Mouse (Mus musculus) megakaryocyte, adult 5-6 weeks (primary cell): ENCODE measurements around the gene Atp1b2. TPM values are rescaled to one million over a fixed set of nuclear protein-coding genes. Genes with fewer than 3 reads are reported as not detected.

ENCODE experiments used
- ATAC-seq: 2 replicates; pipeline ENCODE4 v1.8.0; 2016; ENCODE audit warnings: mild to moderate bottlenecking, inconsistent platforms; ENCODE audit not compliant: poor library complexity, severe bottlenecking
- total RNA-seq, 2 experiments: library from RNA; stranded (forward) in 1 of 2; stranded (reverse) in 1 of 2; fragments of 153-499, 151-499 nt in 1 of 2; fragments of 221-1000, 200-1000 nt in 1 of 2; gene quantifications; 2 replicates each; pipeline versions ENCODE4 v1.2.3 to v1.2.4; 2015 to 2017

Atp1b2 gene
- total RNA-seq, 2 experiments from 2014 or later, result 0.26 to 0.91 TPM

DNA sequence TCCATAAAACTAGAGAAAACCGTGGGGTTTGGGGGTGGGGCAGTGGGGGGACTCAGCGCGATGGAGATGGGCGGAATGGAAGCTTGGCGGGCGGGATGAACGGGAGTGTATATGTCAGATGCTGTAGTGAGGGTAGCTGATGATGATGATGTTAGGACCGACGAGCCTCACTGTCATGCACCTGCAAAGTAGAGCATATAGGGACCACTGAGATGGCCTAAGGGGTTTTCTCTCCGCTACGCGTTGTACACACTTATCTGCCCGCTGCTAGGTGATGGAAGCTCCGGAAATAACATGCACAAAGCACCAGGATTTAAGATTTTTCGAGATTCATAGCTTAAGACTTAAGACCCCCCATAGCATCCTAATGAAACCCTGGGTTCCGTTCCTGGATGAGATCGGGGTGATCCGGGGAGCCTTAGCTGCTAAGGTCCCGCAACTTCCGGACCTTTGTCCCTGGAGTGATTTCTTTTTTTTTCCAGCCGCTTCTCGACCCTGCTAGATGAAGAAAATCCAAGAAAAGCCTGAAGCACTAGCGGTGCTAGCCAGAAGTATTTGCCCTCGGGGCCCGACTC lies 25.1 kb downstream of the Atp1b2 start:
- ATAC-seq, result no peak

DNA sequence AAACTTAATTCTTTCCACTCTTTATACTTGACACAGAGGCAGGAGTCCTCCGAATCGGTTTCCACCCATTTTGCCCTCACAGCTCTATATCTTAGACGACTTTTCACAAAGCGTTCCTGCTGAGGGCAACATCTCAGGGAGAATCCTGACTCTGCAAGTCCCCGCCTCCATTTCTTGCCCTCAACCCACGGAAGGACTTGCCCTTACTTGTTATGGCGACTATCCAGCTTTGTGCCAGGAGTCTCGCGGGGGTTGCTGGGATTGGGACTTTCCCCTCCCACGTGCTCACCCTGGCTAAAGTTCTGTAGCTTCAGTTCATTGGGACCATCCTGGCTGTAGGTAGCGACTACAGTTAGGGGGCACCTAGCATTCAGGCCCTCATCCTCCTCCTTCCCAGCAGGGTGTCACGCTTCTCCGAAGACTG lies 25.6 kb downstream of the Atp1b2 start, which contains the start of the genes Wrap53 and Trp53:
Wrap53 (minus strand) TSS at position 165 of the 424 bp plus-strand sequence.
Trp53 (plus strand) TSS at position 269 of the 424 bp plus-strand sequence.
- peak; percentile 69 for ATAC-seq

- peak; percentile 68 for ATAC-seq
Measured at GRCm38 (mm10) chr11:69579128-69580017, 26.4 kb downstream of the Atp1b2 start.

- ATAC-seq, result no peak
Measured at GRCm38 (mm10) chr11:69578301-69578700, 27.4 kb downstream of the Atp1b2 start.

DNA sequence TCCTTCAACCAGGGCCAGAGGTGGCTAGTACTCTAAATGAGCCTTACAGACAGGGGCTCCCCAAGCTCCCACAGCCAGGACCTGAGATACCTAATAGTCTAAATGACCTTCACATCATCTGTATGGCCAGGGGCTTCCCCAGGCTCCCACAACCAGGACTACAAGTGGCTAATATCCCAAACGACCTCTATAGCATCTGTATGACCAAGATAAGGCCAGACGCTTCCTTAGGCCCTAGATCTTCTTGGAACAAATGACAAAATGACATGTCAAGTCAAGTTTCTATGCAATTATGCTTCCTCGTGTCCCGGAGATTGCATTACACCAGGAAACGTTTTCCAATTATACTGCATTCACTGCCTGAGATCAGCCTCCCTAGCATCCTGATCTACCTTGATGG lies 29.4 kb downstream of the Atp1b2 start:
- ATAC-seq, result no peak

DNA sequence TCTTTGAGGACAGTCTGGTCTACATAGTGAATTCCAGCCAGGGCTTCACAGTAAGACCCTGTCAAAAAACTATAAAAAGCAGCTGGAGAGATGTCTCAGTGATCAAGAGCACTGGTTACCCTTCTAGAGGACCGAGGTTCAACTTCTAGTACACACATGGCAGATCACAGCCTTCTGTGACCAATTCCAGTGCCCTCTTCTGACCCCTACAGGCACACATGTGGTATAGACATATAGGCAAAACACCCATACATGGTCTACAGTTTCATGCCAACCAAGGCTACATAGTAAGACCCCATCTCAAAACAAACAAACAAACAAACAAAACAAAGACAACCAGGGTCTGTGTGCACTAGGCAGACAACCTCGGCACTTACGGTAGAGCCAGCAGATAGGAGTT lies 30.5 kb downstream of the Atp1b2 start:
- ATAC-seq, result no peak

DNA sequence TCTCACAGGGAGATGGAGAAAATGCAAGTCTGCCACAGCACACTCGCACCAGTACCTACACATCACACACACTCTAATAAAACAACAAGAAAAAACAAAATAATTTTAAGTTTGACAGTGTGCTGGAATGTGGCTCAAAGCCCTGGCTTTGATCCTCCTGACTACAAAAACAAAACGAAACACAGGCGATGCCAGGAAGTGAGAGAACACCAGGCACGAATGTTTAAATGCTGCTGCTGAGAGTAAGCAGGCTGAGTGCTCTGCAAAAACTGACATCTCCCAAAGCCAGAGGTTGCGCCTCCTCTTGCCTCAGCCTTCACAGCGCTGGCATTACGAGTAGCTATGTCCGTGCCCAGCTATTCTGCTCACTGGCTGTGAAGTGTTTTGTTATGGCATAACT lies 40.6 kb downstream of the Atp1b2 start:
- ATAC-seq, result no peak

DNA sequence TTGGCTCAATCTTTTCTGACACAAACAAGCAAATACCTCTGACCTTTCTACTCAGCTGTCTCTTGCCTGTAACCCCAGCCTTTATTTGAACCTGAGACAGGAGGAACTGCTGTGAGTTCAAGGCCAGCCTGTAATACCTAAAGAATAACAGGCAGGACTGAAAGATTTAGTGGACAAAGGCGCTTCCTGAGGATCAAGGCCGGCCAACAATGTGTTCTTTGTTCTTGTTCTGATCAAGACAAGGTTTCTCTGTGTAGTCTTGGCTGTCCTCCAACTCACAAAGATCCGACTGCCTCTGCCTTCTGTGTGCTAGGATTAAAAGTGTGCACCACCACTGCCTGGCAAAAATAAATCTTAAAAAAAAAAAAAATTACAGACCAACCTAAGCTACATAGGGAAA lies 41.4 kb downstream of the Atp1b2 start:
- no peak for ATAC-seq

DNA sequence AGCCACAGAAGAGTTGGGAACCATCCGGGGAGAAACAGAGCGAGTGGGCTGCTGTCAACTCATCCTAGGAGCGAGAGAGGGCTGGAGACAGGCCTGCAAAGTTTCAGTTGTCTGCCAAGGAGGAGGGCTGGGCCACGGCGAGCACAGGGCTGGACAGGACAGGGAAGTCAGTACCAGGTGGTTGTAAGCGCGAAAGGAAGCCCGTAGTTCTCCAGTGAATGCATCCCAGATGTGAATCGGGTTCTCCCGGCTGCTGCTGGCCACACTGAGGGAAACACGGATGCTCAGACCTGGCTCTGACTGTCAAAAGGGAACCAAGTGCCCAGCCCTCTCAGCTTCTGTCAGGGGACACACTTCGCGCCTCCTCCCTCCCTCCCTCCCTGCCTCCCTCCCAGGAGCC lies 42.4 kb downstream of the Atp1b2 start:
- ATAC-seq, result no peak

DNA sequence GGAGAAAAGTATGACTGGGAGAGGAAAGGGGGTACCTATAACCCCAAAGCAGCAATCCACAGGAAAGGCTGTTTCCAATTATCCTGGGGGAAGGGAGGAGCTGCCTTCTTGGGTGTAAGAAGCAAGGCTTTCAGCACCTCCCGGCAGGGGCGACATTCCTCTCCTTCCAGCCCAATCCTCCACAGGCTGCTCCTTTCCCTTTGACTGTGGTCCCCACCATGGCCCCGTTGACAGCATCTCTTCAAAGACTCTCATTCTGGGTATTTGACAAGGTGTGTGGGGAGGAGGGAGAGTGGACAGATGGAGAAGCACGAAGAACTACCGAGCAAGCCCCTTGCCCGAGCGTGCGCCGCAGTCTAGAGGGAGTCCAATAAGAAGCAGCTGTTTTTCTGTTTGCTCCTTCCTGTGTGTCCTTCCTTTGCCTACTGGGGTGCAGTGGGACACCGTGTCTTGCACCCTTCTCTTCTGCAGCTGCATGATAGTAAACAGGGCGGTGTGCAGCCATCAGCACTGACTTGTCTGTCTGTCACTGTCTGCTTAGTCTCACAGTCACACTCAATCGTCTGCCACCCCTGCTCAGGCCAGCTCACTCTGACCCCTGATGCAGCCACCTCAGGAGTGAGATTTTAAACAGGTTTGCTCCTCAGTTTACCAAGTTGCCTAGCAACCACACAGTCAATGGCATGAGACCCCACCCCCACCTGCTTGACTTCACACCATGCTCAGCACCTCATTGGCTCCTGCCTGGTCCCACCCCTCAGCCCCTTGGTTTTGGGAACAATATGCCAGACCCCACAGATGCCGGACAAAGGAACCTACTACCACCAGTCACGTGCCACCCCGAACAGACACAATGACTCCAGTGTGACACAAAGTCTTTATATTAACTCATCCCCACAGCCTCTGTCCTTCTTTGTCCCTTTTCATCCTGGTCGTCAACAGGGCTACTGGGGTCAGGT lies 44.6 kb downstream of the Atp1b2 start:
- ATAC-seq, result no peak

DNA sequence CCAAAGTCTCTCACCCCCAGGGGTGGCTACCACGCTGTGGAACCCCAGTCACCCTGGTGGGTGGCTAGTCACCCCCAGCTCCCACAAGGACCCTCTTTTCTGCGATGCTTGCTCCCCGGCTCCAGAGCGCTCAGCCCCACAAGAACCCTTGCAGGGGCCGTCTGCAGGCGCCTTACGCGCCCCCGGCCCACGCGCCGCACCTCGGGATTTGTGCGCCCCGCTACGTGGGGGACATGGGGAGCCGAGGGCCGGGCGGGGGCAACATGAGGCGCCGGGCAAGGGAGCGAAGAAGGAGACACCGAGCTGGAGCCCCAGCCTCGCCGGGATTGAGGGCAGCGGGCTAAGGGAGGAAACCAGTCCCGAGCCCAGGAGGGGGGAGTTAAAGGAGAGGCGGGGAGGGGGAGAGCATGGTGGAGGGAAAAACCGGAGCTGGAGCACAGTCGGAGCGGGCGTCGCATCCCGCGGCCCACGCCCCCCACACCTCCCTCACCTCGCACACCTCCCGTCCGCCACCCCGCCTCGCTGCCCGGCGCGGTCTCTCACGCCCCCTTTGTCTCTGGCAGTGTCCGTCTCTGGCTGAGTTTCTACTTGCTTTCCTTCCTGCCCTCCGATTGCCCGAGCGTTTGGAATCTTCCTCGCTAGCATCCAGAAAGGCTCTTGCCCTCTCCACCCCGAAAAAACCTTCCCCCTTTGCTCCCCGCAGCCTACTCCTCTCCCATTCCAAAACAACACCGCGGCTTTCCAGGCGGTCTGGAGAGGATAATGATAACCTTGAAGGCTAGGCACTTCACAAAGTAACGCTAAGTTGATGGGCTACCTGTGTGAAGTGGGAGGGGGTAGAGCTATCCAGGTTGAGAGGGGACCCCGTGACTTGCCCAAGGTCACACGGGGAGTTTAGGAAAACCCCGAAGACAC lies 45.6 kb downstream of the Atp1b2 start, which contains the start of gene Efnb3:
Efnb3 (minus strand) TSS at position 355 of the 915 bp plus-strand sequence.
- ATAC-seq, result no peak

- ATAC-seq, result no peak
Measured at GRCm38 (mm10) chr11:69559183-69559582, 46.6 kb downstream of the Atp1b2 start.

GRCm38 (mm10) chr11:69558756-69559155 lies 47.0 kb downstream of the Atp1b2 start:
- no peak for ATAC-seq

- no peak for ATAC-seq
Measured at GRCm38 (mm10) chr11:69557381-69557958, 48.3 kb downstream of the Atp1b2 start.

DNA sequence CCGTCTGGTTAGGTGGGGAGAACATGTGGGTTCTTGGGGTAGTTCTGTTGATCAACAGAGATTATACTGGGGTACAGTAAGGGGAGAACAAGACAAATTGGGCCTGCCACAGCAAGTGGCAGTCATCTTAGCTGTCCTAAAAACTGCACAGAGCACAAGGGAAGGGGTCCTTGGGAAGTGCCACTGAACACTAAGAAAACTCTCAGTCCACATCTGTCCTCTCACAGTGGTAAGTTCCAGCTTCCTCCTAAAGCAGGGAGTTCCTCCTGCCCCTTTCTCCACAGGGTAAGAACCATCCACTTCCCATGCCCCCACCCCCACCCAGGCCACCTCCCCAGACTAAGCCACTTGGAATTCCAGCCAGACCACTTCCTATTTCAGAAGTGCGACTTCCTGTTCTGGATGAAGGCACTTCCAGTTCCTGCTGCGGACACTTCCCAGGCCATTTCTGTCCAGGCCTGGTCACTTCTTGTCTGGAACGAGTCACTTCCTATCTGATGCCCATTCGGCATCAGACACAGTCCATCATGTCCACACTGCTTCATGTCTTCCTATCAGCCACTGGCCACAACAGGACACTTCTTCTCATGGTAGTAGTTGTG lies 51.1 kb downstream of the Atp1b2 start:
- ATAC-seq, result no peak; the same call in 1 of the 2 replicates

DNA sequence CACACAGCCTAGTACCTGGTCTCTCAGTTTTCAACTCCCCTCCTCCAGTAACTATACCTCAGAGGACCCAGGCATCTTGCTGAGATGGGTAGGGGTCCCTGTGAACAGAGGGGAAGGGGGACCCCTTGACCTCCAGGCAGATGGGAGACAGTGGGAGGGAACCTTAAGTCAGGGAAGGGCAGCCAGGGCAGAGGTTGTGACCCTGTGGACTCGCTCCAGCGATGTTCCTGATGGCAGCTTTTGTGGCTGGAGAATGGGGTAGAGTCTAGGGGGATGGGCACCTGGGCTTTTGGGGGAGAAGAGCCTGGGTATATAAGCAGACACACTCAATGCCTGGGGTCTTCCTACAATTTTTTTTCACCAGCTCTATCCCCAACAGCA lies 52.4 kb downstream of the Atp1b2 start:
- ATAC-seq, result no peak

GRCm38 (mm10) chr11:69552622-69553340 lies 53.0 kb downstream of the Atp1b2 start:
- ATAC-seq, result no peak

GRCm38 (mm10) chr11:69551310-69551709 lies 54.4 kb downstream of the Atp1b2 start:
- ATAC-seq, result no peak
